Mouse (Mus musculus): ENCODE data around the gene Micall2. TPM values are rescaled to one million over a fixed set of nuclear protein-coding genes. Genes with fewer than 3 reads are reported as not detected.

The Micall2 gene
- total RNA-seq, 2 experiments from 2014 or later = 4.1 to 6.6 TPM

GRCm38 (mm10) chr5:139686530-139687249, 49.4 kb downstream of the Micall2 start:
- no peak for DNase-seq
- intact Hi-C loops (cut with DNase I) = no loop called here

- no peak for DNase-seq
- intact Hi-C loops (cut with DNase I) = no loop called here
These were observed 52.9 kb downstream of the Micall2 start for GRCm38 (mm10) chr5:139683228-139683627.

- intact Hi-C loops (cut with DNase I) = no loop called here
- DNase-seq = no peak
These were observed 53.5 kb downstream of the Micall2 start for GRCm38 (mm10) chr5:139682631-139682977.

- intact Hi-C loops (cut with DNase I) = no loop called here
- DNase-seq = no peak
These were observed 54.1 kb downstream of the Micall2 start for GRCm38 (mm10) chr5:139681832-139682630.

GRCm38 (mm10) chr5:139675707-139675967, 60.5 kb downstream of the Micall2 start:
- DNase-seq = no peak
- intact Hi-C loops (cut with DNase I) = no loop called here

- intact Hi-C loops (cut with DNase I) = no loop called here
- no peak for DNase-seq
These were observed 61.0 kb downstream of the Micall2 start for GRCm38 (mm10) chr5:139674940-139675706.

- DNase-seq = peak; percentile 10 to 37
- intact Hi-C loops (cut with DNase I) = loop anchor here (10.0 kb wide), 1 partner anchor 315 kb away; the partner anchor contains the start of genes Cox19 and Cyp2w1
These were observed 66.8 kb downstream of the Micall2 start for GRCm38 (mm10) chr5:139669380-139669779.

- intact Hi-C loops (cut with DNase I) = loop anchor here (1.0 to 10.0 kb wide), 3 partner anchors 132 to 314 kb away; partner anchors contain the start of genes Cox19 and Cyp2w1
- DNase-seq = peak; percentile 66 to 86
These were observed 67.6 kb downstream of the Micall2 start for GRCm38 (mm10) chr5:139668494-139668893.

GRCm38 (mm10) chr5:139666496-139666895, 69.6 kb downstream of the Micall2 start:
- DNase-seq = no peak
- intact Hi-C loops (cut with DNase I) = loop anchor here (10.0 kb wide), 1 partner anchor 312 kb away; the partner anchor contains the start of genes Cox19 and Cyp2w1

GRCm38 (mm10) chr5:139665375-139665774, 70.8 kb downstream of the Micall2 start:
- no peak for DNase-seq
- intact Hi-C loops (cut with DNase I) = loop anchor here (10.0 kb wide), 1 partner anchor 311 kb away; the partner anchor contains the start of genes Cox19 and Cyp2w1

GRCm38 (mm10) chr5:139661713-139662112, 74.4 kb downstream of the Micall2 start:
- intact Hi-C loops (cut with DNase I) = loop anchor here (10.0 kb wide), 1 partner anchor 307 kb away; the partner anchor contains the start of genes Cox19 and Cyp2w1

GRCm38 (mm10) chr5:139659307-139659706, 76.8 kb downstream of the Micall2 start:
- no peak for DNase-seq
- intact Hi-C loops (cut with DNase I) = no loop called here

More at GRCm38 (mm10) chr5:139661713-139662112, 74.4 kb downstream of the Micall2 start:
- DNase-seq = no peak

- DNase-seq = no peak
- intact Hi-C loops (cut with DNase I) = no loop called here
These were observed 77.3 kb downstream of the Micall2 start for GRCm38 (mm10) chr5:139658865-139659264.

- intact Hi-C loops (cut with DNase I) = no loop called here
- DNase-seq = no peak
These were observed 78.1 kb downstream of the Micall2 start for GRCm38 (mm10) chr5:139657959-139658602.

Small RNA genes lying within 50 kb of the gene (microRNA-seq; reads per million reads assigned to microRNA genes)
- gene Mir7037 = 0 reads per million in 2 experiments

Other genes starting within 250 kb of the Micall2 start
- not detected for gene Uncx, start 192.8 kb downstream of the Micall2 start, total RNA-seq (2021)
- gene Ints1, start 39.3 kb upstream of the Micall2 start, total RNA-seq (2021) = 10 to 100 TPM; 43.5 to 43.6 TPM
- gene Mafk, start 55.2 kb upstream of the Micall2 start, total RNA-seq (2021) = 10 to 100 TPM; 20.9 to 25.8 TPM
- under 1 TPM; 0.10 to 0.37 TPM for gene Tmem184a, start 83.6 kb upstream of the Micall2 start, total RNA-seq (2021)
- not detected for gene Gm26938, start 90.1 kb upstream of the Micall2 start, total RNA-seq (2021)
- 10 to 100 TPM; 11.9 to 13.5 TPM for gene Psmg3, start 90.5 kb upstream of the Micall2 start, total RNA-seq (2021)
- under 1 TPM; 0.45 to 0.60 TPM for gene Elfn1, start 171.6 kb upstream of the Micall2 start, total RNA-seq (2021)